In genomic region chr4:87984589-87984988, GRCm38 (mm10) we compare ENCODE assay signal across 9 mouse cellular contexts. TPM values are rescaled to one million over a fixed set of nuclear protein-coding genes. Genes with fewer than 3 reads are reported as not detected.
DNase-seq lines count a peak whose midpoint lies in the region; ATAC-seq lines count a peak whose summit lies in the region.
"Had no signal": no experiment of that assay in that cellular context is flagged by ENCODE, and none has a peak within 500 bp of the region (broad histone marks: within the 10 kb centered on the region; RNA-seq: fewer than 3 reads in every experiment).

No protein-coding gene starts in this region.

- no peaks in the 10 kb centered on the region for H3K9me3 ChIP-seq in intestine, embryonic 14.5 days (ENCODE audit: control insufficient read depth, low read length)
- H3K9me3 ChIP-seq in liver, embryonic 12.5 days (replicated peaks): no peaks in the 10 kb centered on the region
- H3K9me3 ChIP-seq: megakaryocyte, embryonic 14.5 days had no signal

- no peak overlapping the region for H3K9ac ChIP-seq in intestine, embryonic 14.5 days (ENCODE audit: low read length)
- no peak overlapping the region for H3K9ac ChIP-seq in liver, embryonic 12.5 days

- H3K4me3 ChIP-seq in intestine, embryonic 14.5 days (ENCODE audit: low read depth, low read length): no peak overlapping the region
- H3K4me3 ChIP-seq in liver, embryonic 12.5 days: no peak overlapping the region
- H3K4me3 ChIP-seq: megakaryocyte, embryonic 14.5 days had no signal

- H3K4me2 ChIP-seq in intestine, embryonic 14.5 days (ENCODE audit: low read length): no peak overlapping the region
- no peak overlapping the region for H3K4me2 ChIP-seq in liver, embryonic 12.5 days

- no peak overlapping the region; the same call in 1 of the 2 replicates for H3K27ac ChIP-seq in intestine, embryonic 14.5 days (ENCODE audit: low read depth)
- no peak overlapping the region for H3K27ac ChIP-seq in liver, embryonic 12.5 days

- H3K36me3 ChIP-seq in intestine, embryonic 14.5 days (ENCODE audit: control insufficient read depth, insufficient read depth, low read length): no peaks in the 10 kb centered on the region
- no peaks in the 10 kb centered on the region for H3K36me3 ChIP-seq in liver, embryonic 12.5 days

- H3K4me1 ChIP-seq in intestine, embryonic 14.5 days (replicated peaks; ENCODE audit: control insufficient read depth, insufficient read depth, low read length): peaks cover 18% of the 10 kb centered on the region
- H3K4me1 ChIP-seq in liver, embryonic 12.5 days: peaks cover 4% of the 10 kb centered on the region; the same call in 1 of the 2 replicates

- ATAC-seq in intestine, embryonic 14.5 days (replicated peaks; ENCODE audit: low FRiP score, low TSS enrichment, low read depth): peak; percentile 80; the same call in 1 of the 2 replicates
- no peak for ATAC-seq in liver, embryonic 12.5 days

- peak; percentile 24 to 64 for DNase-seq in frontal cortex, adult 2 months (ENCODE audit: extremely low spot score in 1 of 2, low spot score in 1 of 2)
- no peak for DNase-seq in frontal cortex, postnatal 25 days (ENCODE audit: low spot score in 2 of 2)
- DNase-seq in urinary bladder, postnatal 36 days (ENCODE audit: low spot score in 2 of 2): peak; percentile 17 to 32
- DNase-seq in urinary bladder, adult 2 months (ENCODE audit: low spot score): no peak
- no peak for DNase-seq in intestine, embryonic 14.5 days (ENCODE audit: low spot score)
- DNase-seq in lung, postnatal 25 days (ENCODE audit: low spot score): peak; percentile 46
- no peak for DNase-seq in layer of hippocampus, adult 8-10 months (ENCODE audit: low spot score in 2 of 2)

- 15% methylated on average over 3 of the region's 3 CpGs for WGBS in intestine, embryonic 14.5 days
- WGBS in liver, embryonic 12.5 days (ENCODE audit: insufficient replicate concordance): 58% methylated on average over 3 of the region's 3 CpGs

- no peaks in the 10 kb centered on the region for H3K27me3 ChIP-seq in intestine, embryonic 14.5 days (replicated peaks; ENCODE audit: control insufficient read depth, insufficient read depth, low read length)
- H3K27me3 ChIP-seq in liver, embryonic 12.5 days (replicated peaks): no peaks in the 10 kb centered on the region
- H3K27me3 ChIP-seq: megakaryocyte, embryonic 14.5 days had no signal

RNA-seq across cellular contexts. Expression of gene Mllt3, which starts 48.6 kb away (rescaled TPM):
- 23.5 and 30.7 TPM in 2 replicates for polyA plus RNA-seq in frontal cortex, adult 2 months (2012; rRNA removed)
- 13.9 and 17.1 TPM in 2 replicates for polyA plus RNA-seq in urinary bladder, adult 2 months (2012; rRNA removed)
- polyA plus RNA-seq in intestine, embryonic 14.5 days (2014; fragmentation: Nextera tagmentation; extraction: Ambion mirVana): 31.5 and 34.4 TPM in 2 replicates
- polyA plus RNA-seq in liver, embryonic 12.5 days (2016; fragmentation: Nextera tagmentation; extraction: Ambion mirVana): 88.6 and 92.6 TPM in 2 replicates
- 10 to 100 TPM; 46.6 to 65.1 (median 57.3) TPM for total RNA-seq in layer of hippocampus, adult 8-10 months (2022)

Comparison
In these comparisons a context has a peak if more than half of its experiments do, and no peak if none do; other contexts are left out.
1. DNase-seq: peak in frontal cortex, adult 2 months (2 of 2), urinary bladder, postnatal 36 days (2 of 2) and lung, postnatal 25 days (single experiment); none in frontal cortex, postnatal 25 days (0 of 2), urinary bladder, adult 2 months (single experiment), intestine, embryonic 14.5 days (single experiment) and layer of hippocampus, adult 8-10 months (0 of 2).